Mouse (Mus musculus) gastrocnemius, postnatal 25 days (tissue): ENCODE measurements around the gene Tns3. TPM values are rescaled to one million over a fixed set of nuclear protein-coding genes. Genes with fewer than 3 reads are reported as not detected.
"Not testable (repeated sequence)": the region's sequence is repeated elsewhere in the genome, so short reads cannot be mapped to it uniquely, and the experiment has no call there.

Source experiments
- DNase-seq: peaks from one replicate; pipeline ENCODE4 v3.0.0; 2022
- total RNA-seq, 2 experiments: library from RNA; stranded (reverse); gene quantifications; 1 replicate in 1 of 2; 2 replicates in 1 of 2; pipeline ENCODE4 v1.2.3; 2021

The Tns3 gene
- total RNA-seq, 2 experiments from 2014 or later, result 6.6 to 7.1 TPM

DNA sequence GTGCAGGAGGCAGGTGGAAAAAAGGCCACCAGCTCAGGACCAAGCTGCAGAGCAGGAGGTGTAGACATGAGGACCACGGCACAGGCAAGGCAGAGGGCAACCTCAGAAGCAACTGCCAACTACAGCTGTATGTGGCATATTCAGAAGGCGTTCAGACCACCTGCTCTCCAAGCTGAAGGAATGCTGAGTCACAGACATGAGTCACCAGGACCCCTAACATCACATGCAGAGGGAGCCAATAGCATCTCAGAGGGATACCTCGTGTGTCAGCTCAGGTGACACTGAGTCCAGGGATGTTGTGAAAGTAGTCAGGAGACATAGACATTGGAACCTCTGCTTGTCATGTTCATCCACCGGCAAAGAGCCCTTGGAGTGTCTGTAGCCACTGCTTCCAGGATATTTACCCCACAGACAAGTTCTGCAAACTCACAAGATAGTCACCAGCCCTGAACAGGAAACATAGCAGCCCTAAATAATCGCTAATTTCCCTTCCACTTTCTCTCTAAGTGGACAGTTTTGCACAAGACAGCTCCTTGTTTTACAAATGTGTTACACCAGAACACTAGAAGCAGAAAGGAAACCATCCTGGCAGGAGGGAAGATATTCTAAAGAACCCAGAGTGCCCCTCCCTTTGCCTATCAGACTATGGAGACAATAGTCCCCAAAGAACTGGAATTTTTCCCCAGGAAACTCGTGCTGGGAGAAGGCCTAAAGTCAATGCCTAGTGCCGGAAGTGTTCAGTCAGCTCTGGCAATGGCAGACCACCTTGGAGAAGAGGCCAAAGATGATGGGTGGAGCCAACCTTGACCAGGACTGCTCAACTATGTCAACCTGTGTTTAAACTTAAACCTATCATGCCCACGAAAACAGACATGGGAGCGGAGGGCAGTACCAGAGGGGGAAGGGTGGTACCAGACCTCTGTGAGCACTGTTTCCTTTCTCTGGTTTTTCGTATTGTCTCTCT lies 88.8 kb downstream of the Tns3 start:
- DNase-seq, result no peak

DNA sequence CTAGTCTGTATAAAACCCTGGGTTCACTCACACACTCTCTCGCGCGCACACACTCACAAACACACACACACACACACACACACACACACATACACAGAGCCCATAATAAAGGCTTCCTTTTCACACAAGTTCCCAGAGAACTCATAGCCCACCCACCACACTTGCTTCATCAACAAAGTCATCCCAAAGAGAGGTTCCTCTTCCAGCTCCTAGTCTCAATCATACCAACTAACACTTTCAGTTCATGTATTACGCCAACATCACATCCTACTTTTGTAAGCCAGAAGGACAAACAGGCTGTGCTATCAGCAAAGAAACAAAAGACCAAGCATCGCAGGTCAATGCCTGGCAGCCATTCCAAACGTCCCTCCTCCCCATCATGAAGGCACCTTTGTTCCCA lies 89.8 kb downstream of the Tns3 start:
- no peak for DNase-seq

DNA sequence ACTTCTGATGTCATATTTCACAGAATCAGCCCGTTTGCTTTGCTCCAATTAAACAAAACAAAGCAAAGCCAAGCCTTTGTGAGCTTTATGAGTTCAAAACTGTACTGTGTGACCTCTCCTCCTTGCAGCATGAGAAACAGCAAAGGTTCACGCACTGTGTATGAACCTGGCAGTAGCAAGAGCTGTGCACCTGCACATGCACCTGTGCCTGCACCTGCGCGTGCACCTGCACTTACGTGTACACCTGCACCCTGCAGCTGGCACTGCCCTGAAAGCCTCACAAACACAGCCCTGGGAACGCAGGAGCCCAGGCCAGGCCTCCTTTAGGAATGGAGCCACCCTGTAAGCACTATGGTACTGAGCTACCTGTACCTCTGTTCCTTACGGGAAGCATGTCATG lies 91.6 kb downstream of the Tns3 start:
- no peak for DNase-seq

DNA sequence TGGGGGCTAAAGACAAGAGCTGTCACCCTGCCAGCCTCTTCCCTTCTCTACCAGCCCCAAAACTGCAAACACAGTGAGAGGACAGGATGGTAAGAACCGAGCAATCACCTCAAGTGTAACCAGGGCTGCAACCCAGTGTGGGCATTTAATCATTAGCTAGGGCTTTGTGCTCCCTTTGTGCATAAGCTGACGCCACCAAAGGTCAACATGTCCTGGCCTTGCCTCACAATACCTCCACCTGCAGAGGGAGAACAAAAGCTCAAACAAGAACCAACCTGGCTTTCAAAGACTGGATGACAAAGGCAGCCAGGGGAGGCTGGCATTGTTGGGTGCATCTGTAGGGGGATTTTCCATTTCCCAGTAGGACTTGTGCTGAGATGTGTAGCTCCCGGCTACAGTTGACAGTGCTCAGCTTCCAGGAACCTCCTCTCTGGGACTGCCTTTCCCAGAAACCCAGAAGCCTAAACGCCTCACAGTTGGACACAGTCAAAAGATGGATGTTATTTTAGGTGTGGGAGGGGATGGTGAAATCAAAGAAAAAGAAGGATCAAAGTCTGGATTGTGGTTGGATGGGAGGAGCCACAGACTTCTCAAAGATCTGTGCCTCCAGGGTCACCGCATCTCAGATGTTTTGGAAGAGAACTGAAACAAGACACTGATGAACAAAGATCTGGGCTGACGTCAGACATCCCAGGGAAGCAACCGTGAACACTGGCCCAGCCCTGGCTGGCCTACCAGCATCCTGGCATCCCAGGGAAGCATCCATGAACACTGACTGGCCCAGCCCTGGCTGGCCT lies 94.9 kb downstream of the Tns3 start:
- no peak for DNase-seq

DNA sequence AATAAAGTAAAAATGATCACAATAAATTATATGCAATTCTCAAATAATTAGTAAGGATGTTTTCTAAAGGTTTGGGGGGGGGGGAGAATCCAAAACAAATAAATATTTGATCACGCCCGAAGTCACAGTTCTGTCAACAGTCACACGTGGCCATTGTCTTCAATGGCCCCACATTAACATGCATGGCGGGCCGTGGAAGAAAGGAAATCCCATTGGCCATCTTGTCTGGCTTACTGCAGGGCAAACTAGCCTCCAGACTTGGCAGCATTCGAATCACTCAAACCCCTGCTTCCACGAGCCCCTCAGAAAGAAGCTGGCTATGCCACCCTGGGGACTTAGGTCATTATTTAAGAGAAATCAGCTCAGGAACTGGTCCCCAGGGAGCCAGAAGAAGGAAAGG lies 95.5 kb downstream of the Tns3 start:
- DNase-seq, result no peak

DNA sequence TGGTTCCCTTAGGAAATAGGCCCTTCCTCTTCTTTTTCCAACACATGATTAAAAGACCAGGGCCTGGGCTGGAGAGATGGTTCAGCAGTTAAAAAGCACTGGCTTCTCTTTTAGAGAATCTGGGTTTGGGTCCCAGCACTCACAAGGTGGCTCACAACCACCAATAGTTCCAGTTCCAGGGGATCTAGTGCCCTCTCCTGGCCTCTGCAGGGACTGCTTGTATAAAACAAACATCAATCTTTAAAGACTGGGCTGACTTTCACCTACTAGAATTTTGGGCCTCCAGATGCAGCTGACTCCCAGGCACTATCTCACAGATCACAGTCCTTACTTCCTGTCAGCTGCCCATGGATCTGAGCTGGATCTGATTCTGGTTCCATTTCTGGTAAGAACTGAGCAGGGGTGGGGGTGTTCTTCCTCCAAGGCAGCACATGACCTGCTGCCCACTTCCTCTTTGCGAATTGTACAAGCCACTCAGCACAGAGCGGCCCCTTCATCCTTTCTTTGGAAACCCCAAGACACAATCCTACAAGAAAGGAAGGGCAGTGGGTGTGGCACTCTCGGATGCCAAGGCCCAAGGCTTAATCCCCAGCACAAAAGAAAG lies 98.0 kb downstream of the Tns3 start:
- peak; percentile 21 for DNase-seq

DNA sequence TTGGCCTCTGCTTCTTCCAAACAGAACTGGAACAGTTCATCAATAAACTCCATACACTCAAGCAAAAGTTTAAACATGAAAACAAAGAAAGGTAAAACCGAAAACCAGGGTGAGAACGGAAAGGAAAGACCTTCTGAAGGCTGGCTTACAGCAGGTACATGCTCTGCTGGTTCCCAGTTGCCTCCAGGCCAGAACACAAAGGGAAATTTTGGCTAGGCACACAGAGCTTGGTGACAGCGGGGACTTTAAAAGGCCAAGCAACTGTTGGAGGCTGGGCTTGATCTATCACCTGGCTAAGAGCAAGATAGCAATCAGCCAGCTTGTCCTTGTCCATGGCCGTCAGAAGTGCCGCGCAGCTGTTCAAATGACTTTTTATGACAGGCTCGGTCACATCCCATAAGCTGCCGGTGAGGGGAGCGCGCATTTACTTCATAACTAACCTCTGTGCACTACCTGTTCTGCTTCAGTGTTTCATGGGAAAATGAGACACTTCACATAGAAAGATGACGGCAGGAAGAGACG lies 105.5 kb downstream of the Tns3 start:
- DNase-seq, result no peak

DNA sequence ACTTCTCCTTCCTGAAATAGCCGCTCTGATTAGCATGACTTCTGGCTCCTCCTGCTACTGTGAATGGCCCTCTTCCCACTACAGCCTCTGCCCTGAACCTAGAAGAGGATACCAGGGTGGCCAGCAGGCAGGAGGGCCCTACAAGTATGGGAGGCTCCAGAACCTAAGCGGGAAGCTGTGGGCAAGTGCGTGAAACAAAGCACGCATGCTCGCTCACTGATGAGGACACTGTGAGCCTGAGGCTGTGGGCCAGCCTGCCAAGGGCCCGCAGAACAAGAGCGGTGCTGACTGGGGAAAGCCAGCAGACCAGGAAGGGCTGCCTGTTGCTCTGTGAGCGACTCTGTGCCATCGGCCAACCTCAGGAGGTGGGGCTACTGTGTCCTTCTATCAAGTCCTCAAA lies 106.1 kb downstream of the Tns3 start:
- no peak for DNase-seq

DNA sequence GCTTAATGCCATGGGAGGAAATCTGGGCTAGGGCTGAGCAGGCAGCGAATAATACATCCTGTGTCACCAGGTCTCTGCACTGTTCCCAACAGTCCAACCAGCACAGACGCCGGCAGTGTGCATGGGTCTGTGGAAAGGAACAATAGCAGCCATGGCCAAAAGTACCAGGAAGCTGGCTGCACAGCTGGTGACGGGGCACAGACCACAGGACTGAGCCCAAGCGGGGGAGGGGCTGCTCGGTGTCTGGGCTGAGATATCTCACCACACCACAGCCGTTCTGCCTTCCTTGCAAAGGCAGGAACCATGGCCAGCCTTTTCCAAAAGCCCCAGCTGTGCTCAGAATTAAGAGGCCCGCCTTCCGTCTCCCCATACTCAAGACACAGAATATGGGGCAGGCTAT lies 107.3 kb downstream of the Tns3 start:
- peak; percentile 38 for DNase-seq

DNA sequence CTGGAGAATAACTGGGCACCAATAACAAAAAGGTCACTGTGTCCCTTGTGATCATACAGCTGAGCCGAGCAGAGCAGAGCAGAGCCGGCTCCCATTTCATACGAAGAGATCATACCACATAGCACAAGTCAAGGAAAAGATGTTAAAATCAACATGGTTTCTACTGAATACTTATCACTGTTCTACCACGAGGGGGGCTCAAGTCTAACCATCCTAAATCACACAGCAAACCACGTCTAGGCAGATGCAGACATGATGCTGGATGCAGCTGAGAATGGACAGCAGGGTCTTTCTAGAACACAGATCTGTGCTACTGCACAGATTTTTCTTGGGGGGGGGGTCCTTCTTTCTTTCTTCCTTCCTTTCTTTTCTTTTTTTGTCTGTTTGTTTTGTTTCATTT lies 112.6 kb downstream of the Tns3 start:
- no peak for DNase-seq

DNA sequence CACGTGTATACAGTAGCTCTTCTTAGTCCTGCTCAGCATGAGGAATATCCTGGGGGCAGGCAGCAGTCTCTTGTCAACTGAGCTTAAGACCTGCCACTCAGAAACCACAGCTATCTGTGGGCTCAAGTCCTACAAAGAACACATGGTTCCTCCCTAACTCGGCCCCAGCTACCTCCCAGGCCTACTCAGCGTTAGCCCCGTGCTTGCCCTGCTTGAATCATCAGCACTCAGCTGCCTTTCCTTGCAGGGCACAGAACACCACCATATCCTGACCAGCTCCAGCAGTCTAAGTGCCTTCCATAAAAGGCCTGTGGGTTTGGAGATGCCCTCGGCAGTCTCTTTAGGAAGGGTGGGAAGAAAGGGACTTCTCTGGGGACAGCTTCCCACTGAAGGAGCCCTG lies 116.7 kb downstream of the Tns3 start:
- DNase-seq, result no peak

DNA sequence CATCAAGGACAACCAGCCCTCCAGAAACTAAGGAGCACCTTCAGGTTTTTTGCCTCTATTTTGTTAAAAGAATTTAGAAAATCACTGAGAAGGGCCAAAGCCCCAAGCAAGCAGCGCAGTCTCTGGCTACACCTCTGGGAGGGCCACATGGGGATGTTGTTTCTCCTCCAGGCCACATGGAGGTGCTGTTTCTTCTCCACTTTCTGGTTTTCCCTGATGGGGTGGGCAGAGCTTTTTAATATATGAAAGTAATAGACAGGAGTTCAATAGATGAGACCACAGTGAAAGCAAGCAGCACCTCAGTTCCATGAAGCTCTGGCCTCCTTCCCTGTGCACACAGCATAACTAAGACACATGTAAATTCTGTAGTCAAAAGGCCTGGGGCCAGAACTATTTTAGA lies 118.5 kb downstream of the Tns3 start:
- DNase-seq, result no peak

DNA sequence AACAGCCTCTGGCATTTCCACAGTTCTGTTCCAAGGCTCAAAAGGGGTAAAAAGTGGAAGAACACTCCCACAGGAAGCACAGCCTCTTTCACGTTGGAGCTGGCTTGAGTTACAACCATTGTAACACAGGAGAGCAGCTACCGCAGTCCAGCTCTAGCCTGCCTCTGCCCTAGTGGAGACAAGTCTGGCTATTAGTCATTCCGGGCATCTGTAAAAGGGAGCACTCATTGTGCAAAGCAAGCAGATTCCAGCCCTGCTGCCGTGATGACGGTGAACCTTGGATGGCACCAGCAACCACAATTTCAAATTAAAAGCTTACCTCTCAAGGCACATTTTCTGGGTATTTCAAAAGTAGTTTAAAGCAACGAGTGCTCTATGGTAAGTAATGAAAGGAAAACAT lies 120.0 kb downstream of the Tns3 start:
- no peak for DNase-seq

DNA sequence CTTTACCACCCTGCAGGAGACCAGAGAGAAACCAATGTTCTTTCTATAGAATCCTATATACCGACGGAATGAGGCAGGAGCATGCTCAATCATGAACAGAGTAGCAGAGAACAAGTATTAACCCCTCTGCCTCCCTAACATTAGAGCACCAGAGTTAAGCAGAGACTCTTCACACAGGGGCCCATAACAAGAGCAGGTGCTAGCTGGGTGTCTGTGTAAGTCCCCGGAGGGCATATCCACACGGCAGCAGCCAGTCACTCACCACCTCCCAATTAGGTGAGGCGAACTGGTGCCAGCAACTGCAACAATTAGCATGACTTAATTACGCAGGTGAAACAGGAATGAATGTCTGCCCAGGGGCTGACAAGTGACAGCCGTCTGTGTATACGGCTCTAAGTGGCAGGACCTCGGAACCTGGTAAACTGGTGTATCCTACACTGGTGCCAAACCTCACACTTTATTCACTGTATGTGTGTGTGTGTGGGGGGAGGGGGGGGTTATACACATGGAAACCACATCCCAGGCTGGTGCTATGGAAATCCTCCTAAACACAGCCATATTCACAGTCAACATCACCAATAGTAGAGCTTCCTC lies 123.0 kb downstream of the Tns3 start:
- no peak for DNase-seq

DNA sequence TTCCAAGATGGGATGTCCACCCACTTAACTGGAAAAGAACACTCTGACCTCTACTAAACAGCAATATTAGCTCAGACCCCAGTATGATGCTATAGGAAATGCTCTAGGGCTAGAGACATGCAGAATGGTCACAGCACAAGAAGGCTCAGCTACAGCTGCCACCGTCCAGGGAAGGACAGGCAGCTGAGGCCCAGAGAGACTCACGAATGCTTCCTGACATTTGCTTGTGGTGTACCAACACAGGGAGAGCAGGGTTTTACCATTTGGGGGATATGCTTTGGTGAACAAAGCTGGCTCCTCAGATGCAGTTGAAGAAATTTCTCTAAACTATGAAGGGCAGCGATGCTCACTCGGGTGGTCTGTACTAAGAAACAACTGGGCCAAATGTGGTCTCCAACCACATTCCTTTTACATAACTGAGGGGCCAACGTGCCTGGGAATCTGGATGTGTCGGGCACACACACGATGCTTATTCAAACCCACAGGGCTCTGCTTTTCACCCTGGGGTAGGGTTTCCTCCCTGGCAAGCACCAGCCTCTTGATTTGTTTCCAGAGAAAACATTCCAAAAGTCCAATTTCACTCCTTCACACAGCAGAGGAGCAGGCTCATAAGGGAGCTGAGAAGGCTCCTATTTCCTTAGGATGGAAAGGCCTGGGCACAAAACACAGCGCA lies 124.6 kb downstream of the Tns3 start:
- DNase-seq, result no peak

DNA sequence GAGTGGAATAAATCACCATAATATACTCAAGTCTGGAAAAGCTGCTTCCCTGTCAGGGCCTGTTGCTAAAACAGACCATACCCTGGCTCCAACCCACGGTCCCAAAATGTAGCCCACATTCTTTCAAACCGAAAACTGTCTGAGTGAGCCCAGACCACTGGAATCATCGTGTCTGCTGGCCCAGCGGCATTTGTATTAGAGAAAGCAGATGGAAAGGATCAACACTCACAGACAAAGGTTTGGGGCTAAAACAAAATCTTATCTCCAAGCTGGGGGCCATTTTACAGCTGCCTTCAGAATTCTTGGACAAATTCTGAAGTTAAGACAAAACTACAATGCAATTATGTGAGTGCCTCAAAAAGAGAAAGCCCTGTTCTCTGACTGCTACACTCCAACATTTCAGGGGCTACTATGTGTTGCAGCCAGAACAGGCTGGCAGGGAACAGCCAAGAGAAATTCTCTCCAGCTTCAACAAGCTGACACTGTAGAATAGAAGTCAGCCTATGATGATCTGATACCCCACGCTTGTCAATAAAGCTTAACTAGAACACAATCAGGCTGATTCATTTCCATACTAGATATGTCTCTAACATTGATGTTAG lies 127.2 kb downstream of the Tns3 start:
- DNase-seq, result no peak

DNA sequence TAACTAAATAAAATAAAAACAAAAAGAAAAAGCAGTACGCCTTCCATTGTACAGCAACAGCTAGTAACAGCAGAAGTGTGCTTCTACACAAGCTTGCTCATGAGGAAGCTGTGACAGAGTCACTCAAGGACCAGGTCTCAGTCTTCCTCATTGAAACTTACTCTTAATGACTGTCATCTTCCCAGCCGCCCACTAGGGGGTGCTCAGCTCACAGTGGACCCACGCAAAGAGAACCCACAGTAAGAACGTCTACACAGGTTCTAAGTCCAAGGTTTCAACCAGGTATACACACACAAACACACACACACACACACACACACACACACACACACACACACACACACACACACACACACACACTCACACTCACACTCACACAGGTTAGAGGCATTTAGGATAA lies 129.4 kb downstream of the Tns3 start:
- DNase-seq, result no peak

DNA sequence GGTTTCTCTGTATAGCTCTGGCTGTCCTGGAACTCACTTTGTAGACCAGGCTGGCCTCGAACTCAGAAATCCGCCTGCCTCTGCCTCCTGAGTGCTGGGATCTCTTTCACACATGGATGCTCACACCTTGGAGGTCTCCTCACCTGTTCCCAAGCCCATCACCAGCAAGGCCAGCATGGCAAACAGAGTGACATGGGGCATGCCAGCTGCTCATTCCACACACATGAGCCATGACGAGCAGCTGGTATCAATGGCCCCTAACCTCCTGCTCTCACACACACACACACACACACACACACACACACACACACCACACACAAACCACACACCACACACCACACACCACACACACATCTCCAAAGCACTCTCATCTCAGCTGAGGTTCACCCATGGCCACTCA lies 131.6 kb downstream of the Tns3 start:
- not testable (repeated sequence) for DNase-seq

DNA sequence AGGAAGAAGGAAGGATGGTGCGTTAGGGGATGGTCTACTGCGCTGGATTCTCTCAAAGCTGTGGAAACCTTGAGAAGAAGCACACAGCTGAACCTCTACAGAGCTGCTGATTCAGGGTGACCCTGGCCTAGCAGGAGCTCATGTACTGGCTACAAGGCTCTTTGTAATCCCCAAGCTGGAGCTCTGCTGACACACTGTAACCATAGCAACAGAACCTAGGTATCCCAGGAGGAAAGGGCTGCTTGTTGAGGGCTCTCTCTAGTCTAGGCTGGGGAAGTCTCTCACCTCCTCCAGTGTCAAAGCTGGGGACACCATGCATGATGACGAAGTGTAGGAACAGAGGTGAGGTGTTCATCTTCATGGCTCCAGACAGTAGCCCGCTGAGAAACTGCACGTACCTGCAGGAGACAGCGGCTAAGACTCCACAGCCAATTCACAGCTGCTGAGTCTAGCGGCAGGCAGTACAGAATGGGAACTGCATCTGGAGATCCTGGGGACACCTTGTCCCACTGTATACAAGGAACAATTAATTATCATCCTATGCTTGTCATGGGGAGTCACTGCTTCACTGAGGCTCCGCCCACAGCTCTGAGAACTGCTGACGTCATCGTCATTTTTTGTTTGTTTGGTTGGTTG lies 132.1 kb downstream of the Tns3 start:
- no peak for DNase-seq

DNA sequence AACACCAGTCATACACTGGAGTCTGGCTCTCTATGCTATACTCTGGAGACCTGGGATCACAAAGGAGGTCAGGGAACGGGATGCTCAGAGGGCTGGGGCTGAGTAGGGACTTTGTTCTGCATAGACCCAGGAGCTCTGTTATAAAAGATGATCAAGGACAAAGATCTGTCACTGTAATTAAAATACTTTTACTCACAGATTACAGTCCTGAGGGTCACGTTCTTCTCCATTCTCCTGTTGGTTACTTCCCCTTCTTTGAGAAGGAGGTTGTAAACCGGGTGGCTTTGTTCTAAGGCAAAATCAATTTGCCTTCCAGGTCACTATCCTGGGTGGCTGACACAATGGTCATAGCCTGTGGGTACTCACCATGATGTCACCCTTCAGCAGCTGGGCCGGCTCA lies 133.8 kb downstream of the Tns3 start:
- no peak for DNase-seq

DNA sequence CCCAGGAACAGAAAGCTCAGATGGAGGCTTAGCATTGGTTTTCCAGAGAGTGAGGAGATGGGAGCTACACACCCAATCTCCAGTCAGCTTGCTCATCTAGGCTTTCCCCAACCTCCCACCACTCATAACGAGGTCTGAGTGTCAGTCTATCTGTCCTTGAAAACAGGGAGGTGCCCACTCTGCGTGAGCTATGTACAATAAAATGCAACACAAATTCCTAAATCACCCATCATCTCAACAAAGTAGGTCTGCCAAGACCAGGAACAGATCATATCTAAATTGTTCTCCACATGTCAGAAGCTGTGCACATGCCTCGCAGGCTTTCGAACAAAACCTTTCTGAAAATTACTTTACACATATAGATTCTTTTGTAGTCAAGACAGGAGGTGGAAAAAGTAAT lies 134.3 kb downstream of the Tns3 start:
- DNase-seq, result no peak
